Mouse (Mus musculus) CH12F3 (cell line): Measurements from ENCODE around the gene Myog.

Experiments used
- in situ Hi-C: fragments of 300-500 bp; cut with MboI; formaldehyde crosslinking; loops from 2 replicates; pipeline ENCODE4 v1.14.3; 2020; ENCODE audit warnings: low sequenced_read_pairs

Myog gene

DNA sequence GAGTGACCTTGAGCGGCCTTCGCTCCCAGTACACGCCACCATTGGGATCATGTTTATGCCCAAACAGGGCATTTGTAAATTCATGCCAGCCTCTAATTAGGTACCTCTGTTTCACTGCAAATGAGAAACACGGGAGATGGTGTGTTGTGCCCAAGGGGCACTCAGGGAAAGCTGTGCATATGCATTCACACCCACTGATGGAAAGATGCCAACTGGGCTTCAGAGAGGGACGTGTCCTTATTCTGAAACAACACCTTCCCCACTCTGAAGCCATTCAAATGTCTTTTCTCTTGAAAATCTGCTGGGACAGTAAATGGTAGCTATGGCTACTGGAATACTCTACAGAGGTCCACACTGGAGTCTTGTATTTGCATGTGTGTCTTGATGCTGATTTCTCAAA is 28.5 kb downstream of the Myog start:
- in situ Hi-C loops: no loop called here

DNA sequence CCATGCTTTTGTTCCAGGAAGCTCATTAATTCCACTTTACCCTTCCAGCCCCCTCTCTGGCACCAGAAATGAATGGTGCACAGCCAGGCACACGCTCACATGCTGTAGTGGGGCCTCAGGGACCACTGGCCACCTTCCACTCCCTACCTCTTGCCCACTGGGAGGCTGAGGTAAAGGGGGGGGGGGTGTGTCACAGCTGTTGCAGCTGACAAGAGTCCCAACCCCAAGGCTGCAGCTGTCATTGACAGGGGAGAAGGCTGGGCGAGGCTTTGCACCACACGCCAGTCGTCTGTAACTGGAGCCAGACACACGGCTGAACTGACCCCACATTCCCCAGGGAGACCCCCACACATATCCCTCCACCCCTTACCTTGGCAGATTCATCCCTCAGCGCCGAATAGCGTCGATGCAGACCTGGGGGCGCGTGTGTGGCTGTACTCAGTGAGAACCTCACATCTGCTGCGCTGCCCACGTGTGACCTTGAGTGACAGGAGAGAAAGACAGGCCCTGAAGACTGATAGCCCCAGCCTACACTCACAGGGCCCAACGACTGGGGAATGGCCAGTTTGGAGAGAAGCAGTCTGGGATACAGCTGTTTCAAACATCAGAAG is 31.0 kb downstream of the Myog start:
- in situ Hi-C loops: loop anchor here (5.0 kb wide), 1 partner anchor 168 kb away; no protein-coding TSS in a partner anchor

DNA sequence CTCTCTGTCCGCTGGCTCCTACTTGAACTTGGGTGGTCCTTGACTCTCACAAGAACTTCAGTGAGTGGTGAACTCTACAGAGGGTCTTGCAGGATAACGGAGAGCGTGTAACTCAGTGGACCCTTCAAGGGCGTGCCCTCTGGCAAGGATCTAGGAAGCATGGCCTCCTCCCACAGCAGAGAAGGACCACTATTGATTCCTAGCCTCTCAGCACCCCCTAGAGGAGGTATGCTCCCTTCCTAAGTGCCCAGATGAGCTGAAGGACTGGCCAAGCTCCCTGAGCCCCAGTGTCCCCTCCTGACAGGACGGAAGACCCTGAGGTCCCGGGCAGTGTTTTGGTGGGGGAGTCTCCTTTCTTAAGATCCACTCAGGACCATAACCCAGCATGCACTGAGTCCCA is 32.8 kb downstream of the Myog start:
- in situ Hi-C loops: loop anchor here (5.0 kb wide), 1 partner anchor 170 kb away; no protein-coding TSS in a partner anchor

DNA sequence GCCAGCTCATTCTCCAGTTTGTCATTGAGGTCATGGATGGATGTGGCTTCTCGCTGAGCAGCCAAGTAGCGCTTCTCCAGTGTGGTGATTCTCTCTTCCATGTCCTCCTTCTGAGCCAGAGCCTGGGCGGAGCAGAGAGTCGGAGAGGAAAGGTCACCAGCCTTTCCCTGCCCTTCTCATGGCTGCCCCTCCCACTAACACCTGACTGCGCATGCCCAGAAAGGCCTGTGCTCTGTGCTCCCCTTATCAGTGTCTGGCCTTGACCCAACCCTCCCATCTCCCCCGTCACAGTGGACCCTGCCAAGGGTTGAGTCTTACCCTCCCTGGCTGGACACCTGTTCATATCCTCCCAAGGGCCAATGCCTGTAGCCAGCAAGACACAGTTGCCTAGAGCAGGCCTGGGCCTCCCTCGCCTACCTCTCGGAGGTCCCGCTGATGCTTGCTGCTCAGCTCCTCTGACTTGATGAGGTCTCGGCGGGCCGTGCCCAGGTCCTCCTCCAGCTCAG is 37.1 kb downstream of the Myog start:
- in situ Hi-C loops: no loop called here

DNA sequence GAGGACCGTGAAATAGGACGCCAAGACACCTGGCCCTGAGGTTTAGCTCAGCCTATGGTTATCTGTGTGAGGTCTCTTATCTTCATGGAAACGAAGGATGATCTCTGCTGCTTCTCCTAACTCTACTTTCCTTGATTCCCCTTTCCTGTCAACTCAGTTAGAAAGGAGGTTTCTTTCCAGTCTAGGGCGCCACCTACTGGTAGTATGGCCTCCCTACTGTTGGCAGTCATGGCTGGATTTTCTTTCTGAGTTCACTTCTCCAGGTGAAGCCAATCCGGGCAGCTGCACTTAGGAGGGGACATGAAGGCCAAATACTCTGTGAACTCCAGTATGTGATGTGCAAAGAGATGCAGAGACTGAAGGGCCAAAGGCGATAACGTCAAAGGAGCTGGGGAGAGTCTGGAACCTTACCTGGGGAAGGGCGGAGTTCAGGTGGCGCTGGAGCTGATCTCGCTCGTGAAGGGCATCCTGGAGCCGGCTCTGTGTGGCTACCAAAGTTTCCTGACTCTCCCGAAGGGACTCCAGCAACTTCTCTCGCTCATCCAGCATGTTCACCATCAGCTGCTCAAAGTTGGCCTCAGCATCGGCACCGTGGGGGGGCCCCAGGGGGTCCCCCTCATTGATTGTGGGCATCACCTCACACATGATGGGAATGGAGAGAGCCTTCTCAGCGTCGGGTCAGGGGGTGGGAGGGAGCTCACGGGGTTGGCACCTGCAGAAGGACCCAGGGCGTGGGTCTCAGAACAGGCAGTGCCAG is 42.3 kb downstream of the Myog start:
- in situ Hi-C loops: no loop called here

DNA sequence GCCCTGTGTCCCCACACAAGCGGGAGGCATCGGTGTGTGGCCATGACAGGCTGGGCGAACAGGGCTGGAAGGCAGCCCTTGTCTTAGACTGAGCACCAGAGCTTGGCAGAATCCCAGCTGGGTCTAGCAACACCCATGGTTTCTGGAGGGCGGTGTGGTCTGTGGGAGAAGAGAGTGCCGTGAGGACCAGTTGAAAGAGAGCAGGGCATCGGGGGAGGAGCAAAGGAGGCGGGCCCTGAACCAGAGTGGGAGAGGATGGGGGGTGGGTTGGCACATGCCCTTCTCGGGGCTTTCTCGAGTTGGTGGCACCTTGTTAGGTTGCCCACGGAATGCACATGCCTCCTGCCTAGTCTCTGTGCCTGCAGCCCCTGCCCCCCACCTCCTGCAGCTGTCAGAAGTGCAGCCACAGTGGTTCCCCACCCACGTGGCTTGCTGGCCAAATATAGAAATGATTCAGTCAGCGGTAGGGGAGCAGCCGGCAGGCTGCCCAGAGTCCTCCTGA is 43.0 kb downstream of the Myog start, which contains the start of gene Ppfia4:
Gene Ppfia4, minus strand, starts transcription at position 159 of the 502 bp plus-strand sequence.
- in situ Hi-C loops: no loop called here

DNA sequence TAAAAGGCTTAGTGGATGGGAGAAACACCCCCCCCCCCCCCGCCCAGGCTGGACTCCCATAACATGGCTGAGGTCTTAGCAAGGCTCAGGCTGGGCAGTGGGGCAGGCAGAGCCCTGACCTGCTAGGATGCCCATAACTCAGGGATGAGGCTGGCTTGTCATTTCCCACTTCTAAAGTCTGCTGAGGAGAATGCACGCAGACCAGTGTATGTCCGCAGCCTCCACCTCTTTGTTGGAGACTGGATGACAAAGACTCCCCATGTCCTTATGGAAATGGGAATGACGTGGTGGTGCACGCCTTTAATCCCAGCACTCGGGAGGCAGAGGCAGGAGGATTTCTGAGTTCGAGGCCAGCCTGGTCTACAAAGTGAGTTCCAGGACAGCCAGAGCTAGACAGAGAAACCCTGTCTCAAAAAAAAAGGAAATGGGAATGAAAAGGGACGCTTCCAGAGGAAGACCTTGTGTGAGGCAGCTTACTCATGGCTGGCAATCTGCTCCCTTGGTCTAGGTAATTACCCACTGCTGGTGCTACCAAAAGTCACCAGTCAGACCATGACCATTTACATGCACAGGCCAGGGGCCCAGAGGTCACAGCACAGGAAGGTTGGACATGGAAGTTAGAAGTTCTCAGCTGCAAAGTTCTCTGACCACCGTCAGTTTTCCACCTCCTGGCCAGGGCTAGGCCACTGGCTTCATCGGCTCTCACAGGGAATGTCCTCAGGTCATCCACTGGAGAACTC is 43.8 kb downstream of the Myog start:
- in situ Hi-C loops: no loop called here

DNA sequence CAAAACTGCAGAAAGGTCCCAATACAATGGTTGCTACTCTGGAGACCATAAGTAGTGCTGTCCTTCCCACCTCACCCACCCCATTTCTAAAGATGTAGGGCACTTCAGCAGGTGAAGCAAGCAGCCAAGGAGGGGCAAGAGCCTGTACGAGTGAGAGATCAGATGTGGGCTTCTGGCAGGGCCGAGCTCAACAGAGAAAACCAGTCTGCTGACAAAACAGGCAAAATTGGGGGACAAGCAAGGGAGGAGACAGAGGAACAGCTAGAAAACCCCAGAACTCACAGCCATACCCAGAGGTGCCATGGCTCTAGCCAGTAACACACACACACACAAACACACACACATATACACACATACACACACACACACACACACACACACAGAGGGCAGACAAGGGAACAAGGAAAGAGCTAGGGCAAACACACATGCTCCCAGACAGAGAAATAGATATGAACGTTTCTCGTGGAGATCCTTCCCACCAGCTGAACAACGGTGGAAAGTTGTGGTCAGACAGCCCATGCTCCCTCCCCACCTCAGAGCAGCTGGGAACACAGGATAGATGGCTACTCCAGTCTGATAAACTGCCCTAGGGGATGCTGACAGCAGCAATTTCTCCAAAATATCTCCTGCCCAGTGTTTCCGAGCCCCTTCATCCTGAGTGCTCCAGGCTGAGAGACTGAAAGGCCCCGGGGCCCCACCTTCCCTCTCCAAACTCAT is 44.5 kb downstream of the Myog start:
- in situ Hi-C loops: no loop called here

DNA sequence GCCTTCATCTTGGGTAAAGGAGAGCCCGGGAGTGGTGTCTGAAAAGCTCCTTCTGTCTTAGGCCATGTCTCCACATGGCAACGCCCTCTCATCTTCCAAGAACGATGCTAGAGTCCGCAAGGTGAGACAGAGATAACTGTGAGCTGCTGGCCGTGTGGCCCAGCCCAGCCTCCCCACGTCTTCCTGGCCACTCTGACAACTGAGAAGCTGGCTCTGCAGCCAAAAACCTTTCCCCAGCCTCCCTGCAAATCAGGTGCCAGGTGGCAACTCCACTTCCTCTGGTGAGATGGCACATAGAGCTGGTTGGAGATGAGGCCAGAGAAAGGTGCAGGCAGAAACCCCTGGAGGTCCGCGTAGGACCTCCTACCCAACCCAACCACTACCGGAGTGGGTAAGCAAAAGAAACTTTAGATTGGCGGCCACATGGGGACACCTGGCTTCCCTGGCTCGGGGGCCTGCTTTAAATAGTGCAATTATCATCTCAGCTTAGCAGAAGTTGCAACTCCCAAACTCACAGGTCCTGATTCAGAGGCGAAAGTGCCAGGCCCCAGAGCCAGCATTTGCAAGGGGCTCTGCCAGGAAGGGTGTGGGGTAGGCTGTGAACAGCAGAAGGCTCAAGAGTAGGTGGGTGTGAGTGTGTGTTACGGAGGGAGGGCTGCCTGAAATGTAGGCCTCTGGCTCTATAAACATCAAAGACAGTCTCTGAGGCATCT is 45.6 kb downstream of the Myog start:
- in situ Hi-C loops: no loop called here

DNA sequence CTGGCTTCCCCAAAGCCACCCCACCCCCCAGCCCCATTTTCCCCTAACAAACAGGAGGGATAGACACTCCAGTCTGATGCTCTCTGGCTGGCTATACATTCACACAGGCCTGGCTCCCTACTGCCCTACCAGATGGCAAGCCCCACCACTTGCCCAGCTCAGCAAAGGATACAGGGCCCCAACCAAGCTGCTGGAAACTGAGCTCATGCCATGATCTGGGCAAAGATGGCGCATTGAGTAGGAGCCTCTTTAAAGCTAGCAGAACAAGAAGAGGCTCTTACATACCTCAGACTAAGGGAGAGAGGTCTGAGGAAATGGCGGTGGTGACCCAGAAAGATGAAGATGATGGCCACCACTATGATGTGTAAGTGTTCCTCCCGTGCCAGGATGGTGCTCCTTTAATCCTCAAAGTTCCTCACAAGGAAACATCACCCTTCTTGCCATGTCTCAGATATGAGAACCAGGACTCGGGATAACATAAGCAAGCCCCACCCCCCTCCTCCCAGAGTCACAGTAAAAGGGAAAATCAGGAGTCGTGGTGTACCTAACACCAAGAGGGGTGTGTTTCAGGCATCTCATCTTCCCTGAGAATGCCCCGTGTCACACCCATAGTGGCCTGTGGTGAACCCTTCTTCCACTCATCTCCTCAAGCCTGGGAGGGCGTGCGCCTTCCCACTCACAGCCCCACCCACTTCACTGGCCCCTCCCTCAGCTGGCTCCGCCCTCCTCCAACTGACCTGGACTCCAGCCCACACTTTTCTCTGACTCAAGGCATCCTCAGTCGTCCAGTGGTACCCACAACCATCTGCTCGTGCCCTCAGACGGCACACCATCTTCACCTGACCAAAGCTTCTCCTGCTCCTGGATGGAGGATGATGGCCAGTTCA is 46.4 kb downstream of the Myog start:
- in situ Hi-C loops: no loop called here

DNA sequence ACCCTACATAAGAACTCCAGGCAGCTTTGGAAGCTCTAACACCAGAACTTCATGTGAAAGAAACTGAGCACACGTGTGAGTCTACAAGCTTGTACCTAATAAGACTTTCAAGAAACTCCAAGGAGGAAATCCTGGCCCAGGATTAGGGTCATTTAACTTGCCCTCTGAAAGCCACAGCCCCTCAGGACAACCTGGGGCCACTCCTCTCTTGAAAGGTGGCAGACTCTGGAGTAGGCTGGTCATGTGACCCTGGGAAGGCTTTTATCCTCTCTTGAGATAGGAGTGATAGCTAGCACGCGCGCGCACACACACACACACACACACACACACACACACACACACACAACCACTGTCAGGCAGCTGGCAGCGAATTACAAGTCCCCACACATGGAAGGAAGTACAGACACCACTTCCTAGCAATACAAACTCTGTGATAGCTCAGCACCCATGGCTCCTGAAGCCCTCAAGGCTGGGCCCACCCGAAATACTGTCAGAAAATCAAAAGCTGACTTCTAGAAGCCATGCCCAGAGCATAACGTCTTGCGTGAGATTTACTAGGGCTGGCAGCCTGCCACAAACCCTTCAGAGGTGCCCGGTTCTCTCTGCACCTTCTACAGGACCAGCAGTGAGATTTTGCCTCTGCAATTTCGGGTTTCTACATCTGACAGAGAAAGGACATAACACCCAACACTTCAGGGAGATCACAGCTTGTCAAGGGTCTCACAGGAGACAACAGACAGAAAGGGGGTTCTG is 47.3 kb downstream of the Myog start:
- in situ Hi-C loops: no loop called here

DNA sequence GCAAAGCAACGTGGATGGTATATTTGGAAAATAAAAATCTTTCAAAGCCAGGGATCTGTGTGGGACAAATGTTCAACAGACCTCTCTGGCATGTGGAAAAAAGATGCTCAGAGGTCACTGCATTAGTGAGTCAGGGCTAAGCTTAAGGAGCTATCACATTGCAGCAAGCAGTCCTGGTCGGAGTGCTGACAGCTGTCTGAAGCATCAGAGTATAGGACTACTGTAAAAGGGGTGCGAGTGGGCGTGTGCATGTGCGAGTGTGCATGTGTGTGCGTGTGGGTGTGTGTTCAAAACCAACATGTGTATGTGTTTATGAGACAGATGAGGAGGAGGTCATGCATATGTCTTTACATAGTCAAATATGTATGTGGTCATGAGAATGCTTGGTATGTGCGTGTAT is 49.4 kb downstream of the Myog start:
- in situ Hi-C loops: no loop called here

DNA sequence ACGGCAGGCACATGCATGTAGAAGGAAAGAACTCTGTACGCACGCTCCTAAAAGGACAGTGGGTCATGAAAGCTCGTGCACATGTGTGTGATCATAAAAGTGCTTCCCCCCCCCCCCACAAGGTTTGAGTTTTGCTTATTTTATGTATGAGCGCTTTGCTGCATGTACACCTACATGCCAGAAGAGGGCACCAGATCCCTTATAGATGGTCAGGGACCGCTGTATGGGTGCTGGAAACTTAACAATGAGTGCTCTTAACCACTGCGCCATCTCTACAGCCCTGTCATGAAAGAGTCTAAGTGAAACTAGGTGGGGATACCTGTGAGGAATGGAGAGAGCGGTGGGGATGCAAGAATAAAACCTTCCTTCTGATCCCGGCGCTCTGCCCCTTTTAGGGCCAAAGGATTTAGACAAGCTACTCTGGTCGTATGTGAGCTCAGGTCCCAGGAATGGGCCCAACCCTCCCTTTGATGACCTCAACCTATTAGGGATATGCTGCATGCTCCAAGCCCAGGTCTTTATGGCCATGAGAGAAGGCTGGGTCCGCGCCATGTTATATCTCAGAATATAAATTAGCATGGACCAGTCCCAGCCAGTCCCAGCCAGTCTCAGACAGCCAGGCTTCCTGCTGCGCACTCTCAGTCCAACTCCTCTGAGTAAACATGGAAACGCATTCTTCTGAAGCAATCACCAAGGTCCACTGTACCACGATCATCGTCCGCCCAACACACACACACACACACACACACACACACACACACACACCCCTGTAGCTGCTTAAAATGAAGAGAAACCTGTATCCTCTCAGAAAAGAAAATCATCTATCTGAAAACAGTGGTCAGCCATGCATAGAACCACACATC is 50.2 kb downstream of the Myog start:
- in situ Hi-C loops: no loop called here

DNA sequence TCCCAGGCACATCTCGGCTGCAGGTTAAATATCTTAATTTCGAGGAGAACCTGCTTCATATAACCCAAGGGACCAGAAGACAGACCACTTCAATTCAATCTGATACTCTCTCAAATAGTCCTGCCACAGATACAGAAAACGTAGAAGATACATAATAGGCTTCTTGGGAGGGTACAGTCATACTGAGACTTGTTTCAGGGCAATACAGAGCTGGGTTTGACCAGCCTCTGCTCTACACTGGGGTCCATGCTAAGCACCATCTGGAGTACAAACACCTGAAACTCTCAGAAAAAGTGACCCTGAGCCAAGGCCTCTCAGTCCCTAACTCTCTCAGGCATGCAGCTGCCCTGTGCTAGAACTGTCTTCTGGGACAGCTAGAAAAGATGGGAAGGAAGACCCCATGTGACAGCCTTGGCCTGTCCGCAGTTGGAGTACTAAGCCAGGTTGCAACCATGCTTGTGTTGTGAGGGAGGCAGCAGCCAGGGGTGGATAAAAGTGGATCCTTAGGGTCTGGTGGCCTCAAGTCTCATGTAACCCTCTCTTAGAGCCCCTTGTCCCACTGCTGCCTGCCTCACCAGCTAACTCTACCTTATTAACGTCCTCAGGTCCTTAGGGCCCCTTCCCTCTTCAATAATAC is 52.0 kb downstream of the Myog start:
- in situ Hi-C loops: no loop called here
